Mouse (Mus musculus): ENCODE measurements around the gene Gm21820. TPM values are rescaled to one million over a fixed set of nuclear protein-coding genes. Genes with fewer than 3 reads are reported as not detected.
"Not testable (repeated sequence)": the region's sequence is repeated elsewhere in the genome, so short reads cannot be mapped to it uniquely, and the experiment has no call there.

The Gm21820 gene
- polyA plus RNA-seq (2015; fragmentation: Nextera tagmentation; extraction: Ambion mirVana): not detected in 2 replicates

DNA sequence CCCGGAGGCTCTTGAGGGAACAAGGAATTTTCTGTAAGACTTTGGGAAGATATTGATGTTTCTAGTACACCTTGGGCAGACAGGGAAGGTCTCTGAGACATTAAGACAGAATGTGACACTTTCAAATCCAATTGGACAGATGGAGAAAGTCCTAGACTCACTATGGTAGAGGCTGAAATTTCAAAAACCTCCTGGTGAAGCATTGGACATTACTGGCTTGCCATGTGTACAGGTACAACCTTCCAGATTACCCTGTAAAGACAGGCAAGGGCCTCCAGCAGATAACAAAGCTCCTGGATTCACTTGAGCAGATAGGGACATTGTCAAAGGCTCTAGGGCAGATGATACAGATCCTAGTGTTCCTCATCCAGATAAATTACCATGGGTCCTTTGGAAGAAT lies at the start of gene Gm21820:
Gene Gm21820 (minus strand): TSS at position 101 of the 400 bp plus-strand sequence.
- WGBS: 50% methylated on average over 1 of the region's 1 CpGs
- H3K9me3 ChIP-seq; ATAC-seq (ENCODE audit: insufficient number of reproducible peaks, low FRiP score, low TSS enrichment, low read depth); H3K4me3 ChIP-seq; H3K9ac ChIP-seq; H3K36me3 ChIP-seq; H3K27ac ChIP-seq; H3K4me2 ChIP-seq; H3K27me3 ChIP-seq; H3K4me1 ChIP-seq: not testable (repeated sequence)

Other genes with a start within 250 kb of the Gm21820 start
- not detected in 2 replicates for gene Gm20918, start 205.5 kb downstream of the Gm21820 start, polyA plus RNA-seq (2015; fragmentation: Nextera tagmentation; extraction: Ambion mirVana)

Measured in limb, embryonic 15.5 days (tissue).